Mouse (Mus musculus) adrenal gland, adult 10 weeks (tissue): ENCODE results near the gene Ap1b1. TPM values are rescaled to one million over a fixed set of nuclear protein-coding genes. Genes with fewer than 3 reads are reported as not detected.

Source experiments
- polyA plus RNA-seq: library from polyadenylated mRNA; stranded (reverse); fragments of 350-450 nt; fragmentation: Illumina TruSeq; extraction: RNeasy Lipid Tissue Mini Kit (QIAGEN cat#74804); gene quantifications from one replicate; pipeline ENCODE4 v1.2.3, GENCODE M21; 2014; ENCODE audit warnings: low read depth, low replicate concordance

Ap1b1 gene
- polyA plus RNA-seq = 71.3 TPM

DNA sequence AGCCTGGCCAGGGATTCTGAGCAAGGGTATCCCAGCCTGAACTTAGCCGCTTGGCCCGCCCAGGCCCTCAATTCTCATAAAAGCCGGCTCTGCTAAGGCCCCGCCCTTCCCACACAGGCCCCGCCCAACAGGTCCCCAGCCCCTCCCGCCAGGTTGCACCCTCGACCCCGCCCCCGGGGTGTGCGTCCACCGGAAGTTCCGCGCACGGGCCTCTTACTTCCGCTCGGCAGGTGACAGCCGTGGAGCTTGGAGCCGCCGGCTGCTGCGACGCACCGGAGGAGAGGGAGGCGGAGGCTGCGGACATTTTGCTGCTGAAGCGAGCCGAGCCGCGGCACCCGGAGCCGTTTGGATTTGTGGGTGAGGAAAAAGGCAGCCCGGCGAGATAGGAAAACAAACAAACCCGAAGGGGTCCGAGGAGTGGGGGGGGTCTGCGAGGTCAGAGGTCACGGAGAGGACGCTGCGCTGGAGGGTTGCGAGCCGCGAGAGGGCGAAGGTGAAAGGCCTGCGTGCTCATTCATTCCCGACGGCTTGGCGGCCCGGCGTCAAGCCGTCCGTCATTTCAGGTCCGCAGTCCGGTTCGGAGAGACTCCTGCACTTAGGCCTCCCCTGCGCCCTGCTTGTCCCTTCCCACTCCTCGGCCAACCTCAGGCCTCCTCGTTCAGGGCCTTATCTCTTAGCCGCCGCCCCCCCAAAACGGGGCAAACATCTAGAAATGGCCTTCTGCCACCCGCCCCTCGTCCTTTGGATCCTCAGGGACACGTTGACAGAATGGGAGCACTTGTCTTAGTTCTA is at the start of gene Ap1b1:
TSS of gene Ap1b1 (plus strand) at position 130 of the 792 bp plus-strand sequence.

GRCm38 (mm10) chr11:4947813-4948174 is 38.8 kb upstream of the Ap1b1 start, which contains the start of gene Nefh:
Gene Nefh (minus strand): TSS chr11:4948064.

GRCm38 (mm10) chr11:5057856-5058641 is 71.4 kb downstream of the Ap1b1 start, which contains the start of gene Rasl10a:
Gene Rasl10a (plus strand): TSS chr11:5058128.

DNA sequence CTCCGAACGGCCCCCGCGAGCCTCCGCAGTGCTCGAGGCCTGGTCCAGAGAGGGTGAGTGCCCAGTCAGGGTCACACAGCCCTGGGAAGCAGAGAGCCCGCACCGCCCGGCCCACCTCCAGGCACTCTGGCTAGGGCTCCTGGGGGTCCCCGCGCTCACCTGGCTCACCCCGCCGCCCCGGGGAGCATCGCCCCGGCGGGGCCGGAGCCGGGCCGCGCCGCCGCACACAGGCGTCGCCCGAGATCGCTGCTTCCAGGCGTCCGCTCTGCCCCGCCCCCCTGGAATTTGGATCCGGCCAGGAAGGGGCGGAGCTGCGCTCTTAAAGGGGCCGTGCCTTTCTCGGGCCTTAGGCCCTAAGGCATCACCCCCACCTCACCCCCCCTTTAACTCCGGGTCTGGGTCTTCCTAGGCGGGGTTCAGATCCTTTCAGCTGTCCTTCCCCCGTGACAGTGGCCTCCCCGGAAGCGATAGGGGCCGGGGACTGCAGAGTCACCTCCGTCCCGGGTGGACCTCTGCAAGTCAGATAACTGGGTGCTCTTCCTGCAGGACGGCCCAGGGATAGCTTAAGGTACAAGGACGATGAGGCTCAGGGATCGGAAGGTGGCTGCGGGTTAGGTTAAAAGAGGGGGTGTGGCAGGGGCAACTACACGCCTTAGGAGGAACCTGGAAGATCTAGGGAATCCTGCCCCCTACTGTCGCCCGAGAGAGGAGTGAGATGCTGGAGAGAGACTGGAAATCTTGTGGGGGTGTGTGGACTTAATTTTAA is 78.6 kb downstream of the Ap1b1 start, which contains the start of gene Gas2l1:
TSS of gene Gas2l1 (minus strand) at position 272 of the 766 bp plus-strand sequence.

Other genes starting within 250 kb of the Ap1b1 start
- gene Cabp7, start 240.0 kb upstream of the Ap1b1 start, polyA plus RNA-seq = not detected
- gene Nf2, start 137.3 kb upstream of the Ap1b1 start, polyA plus RNA-seq = 217 TPM
- gene Nipsnap1, start 112.9 kb upstream of the Ap1b1 start, polyA plus RNA-seq = 25.3 TPM
- 8.7 TPM for gene Thoc5, start 91.5 kb upstream of the Ap1b1 start, polyA plus RNA-seq
- 1.1 TPM for gene Nefh, start 38.8 kb upstream of the Ap1b1 start, polyA plus RNA-seq
- not detected for gene Rasl10a, start 71.3 kb downstream of the Ap1b1 start, polyA plus RNA-seq
- gene Gas2l1, start 78.5 kb downstream of the Ap1b1 start, polyA plus RNA-seq = 4.2 TPM
- gene Rhbdd3, start 112.1 kb downstream of the Ap1b1 start, polyA plus RNA-seq = not detected
- 224 TPM for gene Ewsr1, start 112.4 kb downstream of the Ap1b1 start, polyA plus RNA-seq
- gene Emid1, start 165.4 kb downstream of the Ap1b1 start, polyA plus RNA-seq = not detected